Mouse (Mus musculus): ENCODE results near the gene Art5.

GRCm38 (mm10) chr7:102081784-102082183 lies 27.5 kb downstream of the Art5 start:
- TF ChIP-seq CTCF (IDR thresholded peaks at IDR 0.05; ENCODE audit: low read depth) = no peak
- TF ChIP-seq EP300 (IDR thresholded peaks at IDR 0.05; ENCODE audit: low read depth) = no peak

Measured in heart, postnatal 0 days (tissue).